Mouse (Mus musculus) kidney, postnatal 0 days (tissue): Measurements from ENCODE around the gene Lrguk. TPM values are rescaled to one million over a fixed set of nuclear protein-coding genes. Genes with fewer than 3 reads are reported as not detected.

Source experiments
- ATAC-seq: fragments of 200-750 bp; cut with Nextera tagmentation; replicated peaks from 2 replicates; pipeline ENCODE4 v1.8.0; 2017; ENCODE audit warnings: low read depth, moderate number of reproducible peaks, moderate TSS enrichment, moderate library complexity; ENCODE audit not compliant: low FRiP score
- DNase-seq: peaks from one replicate; pipeline ENCODE4 v3.0.0-alpha.2; 2016; ENCODE audit warnings: low spot score
- H3K27ac ChIP-seq: fragments of 300-500 bp; sonication (generic); 2 replicates; pipeline ENCODE4 v1.5.1; 2014; ENCODE audit warnings: mild to moderate bottlenecking
- H3K27me3 ChIP-seq: fragments of 300-500 bp; sonication (generic); 2 replicates; pipeline ENCODE4 v1.6.1; 2014; ENCODE audit warnings: low read length, mixed read lengths; ENCODE audit not compliant: insufficient read depth
- H3K36me3 ChIP-seq: fragments of 300-500 bp; sonication (generic); 2 replicates; pipeline ENCODE4 v1.6.1; 2014; ENCODE audit warnings: low read length, mixed read lengths; ENCODE audit not compliant: insufficient read depth
- H3K4me1 ChIP-seq: fragments of 300-500 bp; sonication (generic); replicated peaks from 2 replicates; pipeline ENCODE4 v1.6.1; 2014; ENCODE audit warnings: antibody characterized with exemption, low read length, mixed read lengths; ENCODE audit not compliant: insufficient read depth
- H3K4me2 ChIP-seq: fragments of 300-500 bp; sonication (generic); 2 replicates; pipeline ENCODE4 v1.6.1; 2014; ENCODE audit warnings: mild to moderate bottlenecking, low read length, moderate library complexity, mixed read lengths
- H3K4me3 ChIP-seq: fragments of 300-500 bp; sonication (generic); replicated peaks from 2 replicates; pipeline ENCODE4 v1.5.1; 2014; ENCODE audit warnings: low read depth, low read length
- H3K9ac ChIP-seq: fragments of 300-500 bp; sonication (generic); 2 replicates; pipeline ENCODE4 v1.6.1; 2014; ENCODE audit warnings: low read depth, low read length
- H3K9me3 ChIP-seq: fragments of 300-500 bp; sonication (generic); replicated peaks from 2 replicates; pipeline ENCODE4 v1.6.1; 2016; ENCODE audit warnings: low read length, inconsistent platforms, mixed read lengths
- CTCF ChIP-seq: IDR thresholded peaks from 2 replicates; pipeline ENCODE4 v1.5.1; 2016; ENCODE audit warnings: antibody characterized with exemption, low read depth, mild to moderate bottlenecking, moderate library complexity
- WGBS: fragments of 180-500 bp; shearing (Covaris S2); extraction: QIAGEN DNeasy Blood & Tissue Kit; methylation state at CpG from one replicate; pipeline ENCODE4 v1.1.7; 2014; 5-methylcytosine and 5-hydroxymethylcytosine counted together
- polyA plus RNA-seq: library from polyadenylated mRNA; unstranded; fragments of >200 nt; fragmentation: Nextera tagmentation; extraction: Ambion mirVana; gene quantifications from 2 replicates; pipeline ENCODE4 v1.2.1, GENCODE M21; 2015

Lrguk gene
- polyA plus RNA-seq, 1 experiment from 2014 or later = 1.2 TPM

- 0 out of 2 replicates have a peak, but pooled peaks cover 5% of the 10 kb centered on the region for H3K4me1 ChIP-seq
- WGBS = 73% methylated on average over 2 of the region's 2 CpGs
Observed at GRCm38 (mm10) chr6:34049433-34049832, 20.2 kb downstream of the Lrguk start.

GRCm38 (mm10) chr6:34059741-34060140, 30.5 kb downstream of the Lrguk start:
- no peak for ATAC-seq
- 85% methylated on average over 6 of the region's 6 CpGs for WGBS
- Histone ChIP-seq H3K27me3 (no peaks in the 10 kb centered on the region), H3K9ac (no peak overlapping the region), H3K9me3 (no peaks in the 10 kb centered on the region), H3K4me3 (no peak overlapping the region), H3K36me3 (no peaks in the 10 kb centered on the region), H3K4me2 (no peak overlapping the region), H3K4me1 (no peaks in the 10 kb centered on the region), H3K27ac (no peak overlapping the region)
- TF ChIP-seq CTCF = no peak
- no peak for DNase-seq

More at GRCm38 (mm10) chr6:34049433-34049832, 20.2 kb downstream of the Lrguk start:
- Histone ChIP-seq H3K4me3 (no peak overlapping the region), H3K27ac (no peak overlapping the region), H3K9ac (no peak overlapping the region), H3K27me3 (no peaks in the 10 kb centered on the region), H3K9me3 (no peaks in the 10 kb centered on the region), H3K36me3 (no peaks in the 10 kb centered on the region), H3K4me2 (no peak overlapping the region)
- DNase-seq (no peak), ATAC-seq (no peak)
- no peak for TF ChIP-seq CTCF

GRCm38 (mm10) chr6:34066790-34067189, 37.5 kb downstream of the Lrguk start:
- DNase-seq = no peak

GRCm38 (mm10) chr6:34067271-34067670, 38.0 kb downstream of the Lrguk start:
- TF ChIP-seq CTCF = no peak
- H3K4me2 ChIP-seq = no peak overlapping the region
- no peaks in the 10 kb centered on the region for H3K36me3 ChIP-seq
- no peak overlapping the region for H3K4me3 ChIP-seq
- no peaks in the 10 kb centered on the region for H3K9me3 ChIP-seq
- no peak for ATAC-seq
- 95% methylated on average over 8 of the region's 8 CpGs for WGBS
- H3K9ac ChIP-seq = no peak overlapping the region
- no peaks in the 10 kb centered on the region for H3K4me1 ChIP-seq
- no peaks in the 10 kb centered on the region for H3K27me3 ChIP-seq
- H3K27ac ChIP-seq = no peak overlapping the region
- no peak for DNase-seq

More at GRCm38 (mm10) chr6:34066790-34067189, 37.5 kb downstream of the Lrguk start:
- no peaks in the 10 kb centered on the region for H3K36me3 ChIP-seq
- no peaks in the 10 kb centered on the region for H3K9me3 ChIP-seq
- H3K4me2 ChIP-seq = no peak overlapping the region
- H3K4me3 ChIP-seq = no peak overlapping the region
- no peaks in the 10 kb centered on the region for H3K4me1 ChIP-seq
- H3K27me3 ChIP-seq = no peaks in the 10 kb centered on the region
- no peak overlapping the region for H3K9ac ChIP-seq
- TF ChIP-seq CTCF = no peak
- WGBS = 83% methylated on average over 7 of the region's 7 CpGs
- no peak for ATAC-seq
- H3K27ac ChIP-seq = no peak overlapping the region

GRCm38 (mm10) chr6:34071936-34072335, 42.7 kb downstream of the Lrguk start:
- ATAC-seq (no peak), DNase-seq (no peak)
- Histone ChIP-seq H3K9me3 (no peaks in the 10 kb centered on the region), H3K4me3 (no peak overlapping the region), H3K27ac (no peak overlapping the region), H3K27me3 (no peaks in the 10 kb centered on the region), H3K9ac (no peak overlapping the region), H3K4me2 (no peak overlapping the region), H3K4me1 (no peaks in the 10 kb centered on the region), H3K36me3 (no peaks in the 10 kb centered on the region)
- 66% methylated on average over 5 of the region's 5 CpGs for WGBS
- TF ChIP-seq CTCF = no peak

- WGBS = 86% methylated on average over 3 of the region's 3 CpGs
Observed at GRCm38 (mm10) chr6:34073931-34074442, 44.7 kb downstream of the Lrguk start.

GRCm38 (mm10) chr6:34075520-34075919, 46.3 kb downstream of the Lrguk start:
- Histone ChIP-seq H3K4me2 (no peak overlapping the region), H3K27ac (no peak overlapping the region), H3K9ac (no peak overlapping the region), H3K4me3 (no peak overlapping the region), H3K4me1 (no peaks in the 10 kb centered on the region), H3K27me3 (no peaks in the 10 kb centered on the region), H3K9me3 (no peaks in the 10 kb centered on the region), H3K36me3 (no peaks in the 10 kb centered on the region)
- TF ChIP-seq CTCF = no peak
- DNase-seq (no peak), ATAC-seq (no peak)
- WGBS = 88% methylated on average over 11 of the region's 11 CpGs

More at GRCm38 (mm10) chr6:34073931-34074442, 44.7 kb downstream of the Lrguk start:
- Histone ChIP-seq H3K9me3 (no peaks in the 10 kb centered on the region), H3K4me2 (no peak overlapping the region), H3K27me3 (no peaks in the 10 kb centered on the region), H3K9ac (no peak overlapping the region), H3K36me3 (no peaks in the 10 kb centered on the region), H3K4me1 (no peaks in the 10 kb centered on the region), H3K4me3 (no peak overlapping the region), H3K27ac (no peak overlapping the region)
- peak; percentile 51 for TF ChIP-seq CTCF
- DNase-seq (no peak), ATAC-seq (no peak)
